Mouse (Mus musculus) thymus, adult 2 months (tissue): Measurements from ENCODE around the gene Grm2. TPM values are rescaled to one million over a fixed set of nuclear protein-coding genes. Genes with fewer than 3 reads are reported as not detected.

Source experiments
- DNase-seq: peaks from one replicate; pipeline ENCODE4 v3.0.0; 2021
- H3K27ac ChIP-seq: fragments of 200-500 bp; 2 replicates; pipeline ENCODE4 v1.5.1; 2012; ENCODE audit warnings: low read length, control low read depth; ENCODE audit not compliant: control insufficient read depth, insufficient read depth
- H3K27me3 ChIP-seq: fragments of 200-500 bp; 2 replicates; pipeline ENCODE4 v1.6.1; 2012; ENCODE audit warnings: mild to moderate bottlenecking, low read length, moderate library complexity, mixed read lengths; ENCODE audit not compliant: control insufficient read depth, insufficient read depth
- H3K36me3 ChIP-seq: fragments of 200-500 bp; 2 replicates; pipeline ENCODE4 v1.6.1; 2012; ENCODE audit warnings: mild to moderate bottlenecking, low read length, moderate library complexity; ENCODE audit not compliant: control insufficient read depth, insufficient read depth
- H3K4me1 ChIP-seq: fragments of 200-500 bp; replicated peaks from 2 replicates; pipeline ENCODE4 v1.6.1; 2012; ENCODE audit warnings: low read length; ENCODE audit not compliant: control insufficient read depth, insufficient read depth
- H3K4me3 ChIP-seq: fragments of 200-500 bp; 2 replicates; pipeline ENCODE4 v1.5.1; 2012; ENCODE audit warnings: mild to moderate bottlenecking, low read length, control low read depth, moderate library complexity; ENCODE audit not compliant: control insufficient read depth, insufficient read depth
- CTCF ChIP-seq: fragments of 200-500 bp; IDR thresholded peaks from 2 replicates; pipeline ENCODE4 v1.5.1; 2012; ENCODE audit warnings: mild to moderate bottlenecking, control low read depth, low read length, moderate library complexity, borderline replicate concordance; ENCODE audit not compliant: control insufficient read depth, poor library complexity, insufficient read depth; ENCODE audit errors: extremely low read depth
- POLR2A ChIP-seq: fragments of 200-500 bp; IDR thresholded peaks from 2 replicates; pipeline ENCODE4 v1.6.1; 2012; ENCODE audit warnings: mild to moderate bottlenecking, low read length, control low read depth, moderate library complexity; ENCODE audit not compliant: control insufficient read depth, poor library complexity, insufficient read depth; ENCODE audit errors: extremely low read depth
- WGBS: fragments of 180-500 bp; shearing (Covaris S2); methylation state at CpG from one replicate; pipeline ENCODE4 v1.1.7; 2018; 5-methylcytosine and 5-hydroxymethylcytosine counted together
- polyA plus RNA-seq: library from polyadenylated mRNA; depleted of rRNA; stranded (reverse); fragments of >200 nt; gene quantifications from 2 replicates; pipeline ENCODE4 v1.2.3, GENCODE M21; 2012

The Grm2 gene
- polyA plus RNA-seq, 1 experiment, result 0.19 TPM

- TF ChIP-seq POLR2A (no peak), CTCF (no peak)
- H3K36me3 ChIP-seq, result no peaks in the 10 kb centered on the region; the same call in 1 of the 2 replicates
Measured at GRCm38 (mm10) chr9:106684918-106685248, 29.0 kb upstream of the Grm2 start.

GRCm38 (mm10) chr9:106684093-106684872 is 28.4 kb upstream of the Grm2 start:
- H3K27ac ChIP-seq, result 0 out of 2 replicates have a peak overlapping the region, but pooled peaks have one; percentile 7
- H3K27me3 ChIP-seq, result no peaks in the 10 kb centered on the region
- H3K4me1 ChIP-seq, result peaks cover 9% of the 10 kb centered on the region
- DNase-seq, result no peak
- 76% methylated on average over 6 of the region's 6 CpGs for WGBS
- H3K36me3 ChIP-seq, result no peaks in the 10 kb centered on the region; the same call in 1 of the 2 replicates
- TF ChIP-seq CTCF, result no peak
- TF ChIP-seq POLR2A, result no peak
- peak overlapping the region; percentile 65 for H3K4me3 ChIP-seq

More at GRCm38 (mm10) chr9:106684918-106685248, 29.0 kb upstream of the Grm2 start:
- DNase-seq, result no peak
- 2% methylated on average over 14 of the region's 14 CpGs for WGBS
- H3K4me3 ChIP-seq, result peak overlapping the region; percentile 65
- peak overlapping the region; percentile 7; the same call in 1 of the 2 replicates for H3K27ac ChIP-seq
- peaks cover 9% of the 10 kb centered on the region for H3K4me1 ChIP-seq
- no peaks in the 10 kb centered on the region for H3K27me3 ChIP-seq

- Histone ChIP-seq H3K36me3 (no peaks in the 10 kb centered on the region; the same call in 1 of the 2 replicates), H3K27me3 (no peaks in the 10 kb centered on the region), H3K27ac (no peak overlapping the region), H3K4me3 (no peak overlapping the region), H3K4me1 (peaks cover 11% of the 10 kb centered on the region)
- no peak for TF ChIP-seq POLR2A
- TF ChIP-seq CTCF, result no peak
- 93% methylated on average over 9 of the region's 9 CpGs for WGBS
- no peak for DNase-seq
Measured at GRCm38 (mm10) chr9:106681026-106681425, 25.1 kb upstream of the Grm2 start.

- Histone ChIP-seq H3K4me1 (peaks cover 4% of the 10 kb centered on the region; the same call in 1 of the 2 replicates), H3K36me3 (peaks cover 3% of the 10 kb centered on the region), H3K27ac (no peak overlapping the region), H3K4me3 (no peak overlapping the region), H3K27me3 (no peaks in the 10 kb centered on the region)
- 92% methylated on average over 4 of the region's 4 CpGs for WGBS
- TF ChIP-seq POLR2A (no peak), CTCF (no peak)
- no peak for DNase-seq
Measured at GRCm38 (mm10) chr9:106678242-106678641, 22.4 kb upstream of the Grm2 start.

GRCm38 (mm10) chr9:106677702-106678101 is 21.8 kb upstream of the Grm2 start:
- H3K4me3 ChIP-seq, result no peak overlapping the region
- H3K36me3 ChIP-seq, result peaks cover 9% of the 10 kb centered on the region
- no peak overlapping the region for H3K27ac ChIP-seq
- H3K4me1 ChIP-seq, result peaks cover 4% of the 10 kb centered on the region; the same call in 1 of the 2 replicates
- WGBS, result 94% methylated on average over 5 of the region's 5 CpGs
- H3K27me3 ChIP-seq, result no peaks in the 10 kb centered on the region
- DNase-seq, result no peak
- TF ChIP-seq POLR2A (no peak), CTCF (no peak)

- Histone ChIP-seq H3K4me1 (peaks cover 4% of the 10 kb centered on the region; the same call in 1 of the 2 replicates), H3K36me3 (peaks cover 9% of the 10 kb centered on the region), H3K27ac (no peak overlapping the region), H3K27me3 (no peaks in the 10 kb centered on the region), H3K4me3 (no peak overlapping the region)
- 86% methylated on average over 4 of the region's 4 CpGs for WGBS
- no peak for DNase-seq
- TF ChIP-seq CTCF (no peak), POLR2A (no peak)
Measured at GRCm38 (mm10) chr9:106676571-106676970, 20.7 kb upstream of the Grm2 start.
